Mouse (Mus musculus) neutrophil, adult 65 days (primary cell): ENCODE measurements around the gene Gm15093. TPM values are rescaled to one million over a fixed set of nuclear protein-coding genes. Genes with fewer than 3 reads are reported as not detected.

Experiments used
- total RNA-seq: library from RNA; stranded (reverse); gene quantifications from 2 replicates; pipeline ENCODE4 v1.2.4, GENCODE M21; 2023

Gm15093 gene
- not detected in 2 replicates for total RNA-seq

DNA sequence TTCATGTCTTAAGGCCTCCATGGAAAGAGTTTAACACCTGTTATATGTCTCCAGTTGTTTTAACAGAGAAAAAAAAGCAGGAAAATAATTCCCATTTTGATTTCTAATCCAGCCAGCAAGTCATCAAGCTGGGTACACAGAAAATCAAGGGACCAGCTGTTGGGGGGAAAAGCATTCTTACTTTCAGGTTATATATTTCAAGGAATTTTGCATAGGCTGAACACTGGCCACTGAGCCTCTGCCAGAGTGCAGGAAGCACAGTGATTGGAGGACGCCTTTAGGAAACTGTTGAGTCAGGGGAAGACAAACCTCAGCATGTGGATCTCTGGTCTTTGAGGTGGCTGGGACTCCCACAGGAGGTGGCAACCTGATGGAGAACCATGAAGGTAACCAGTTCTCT is at the start of gene Gm15093:
TSS of gene Gm15093 (plus strand) at position 301 of the 400 bp plus-strand sequence.

Other genes with a start within 250 kb of the Gm15093 start
- not detected in 2 replicates for gene Ott, start 198.1 kb upstream of the Gm15093 start, total RNA-seq
- gene Gm15085, start 175.2 kb downstream of the Gm15093 start, total RNA-seq = not detected in 2 replicates